Mouse (Mus musculus) liver, embryonic 11.5 days (tissue): ENCODE data around the gene Ppp3ca. TPM values are rescaled to one million over a fixed set of nuclear protein-coding genes. Genes with fewer than 3 reads are reported as not detected.

Experiments
- ATAC-seq: fragments of 200-750 bp; cut with Nextera tagmentation; replicated peaks from 2 replicates; pipeline ENCODE4 v1.8.0; 2017; ENCODE audit warnings: moderate number of reproducible peaks, mild to moderate bottlenecking, moderate TSS enrichment, moderate library complexity; ENCODE audit not compliant: low FRiP score
- DNase-seq: peaks from one replicate; pipeline ENCODE4 v3.0.0-alpha.2; 2017; ENCODE audit warnings: low spot score
- H3K27ac ChIP-seq: fragments of 300-500 bp; sonication (generic); 2 replicates; pipeline ENCODE4 v1.5.1; 2014; ENCODE audit warnings: mild to moderate bottlenecking, low read depth, low read length, control low read depth
- H3K27me3 ChIP-seq: fragments of 300-500 bp; sonication (generic); replicated peaks from 2 replicates; pipeline ENCODE4 v1.6.1; 2014; ENCODE audit warnings: low read length, mixed read lengths; ENCODE audit not compliant: control insufficient read depth, insufficient read depth
- H3K36me3 ChIP-seq: fragments of 300-500 bp; sonication (generic); 2 replicates; pipeline ENCODE4 v1.6.1; 2014; ENCODE audit warnings: mild to moderate bottlenecking, low read length, moderate library complexity, mixed read lengths; ENCODE audit not compliant: control insufficient read depth, insufficient read depth
- H3K4me1 ChIP-seq: fragments of 300-500 bp; sonication (generic); replicated peaks from 2 replicates; pipeline ENCODE4 v1.6.1; 2014; ENCODE audit warnings: low read length, mixed read lengths; ENCODE audit not compliant: control insufficient read depth, insufficient read depth
- H3K4me2 ChIP-seq: fragments of 300-500 bp; sonication (generic); 2 replicates; pipeline ENCODE4 v1.6.1; 2014; ENCODE audit warnings: mild to moderate bottlenecking, control low read depth, moderate library complexity
- H3K4me3 ChIP-seq: fragments of 300-500 bp; sonication (generic); 2 replicates; pipeline ENCODE4 v1.5.1; 2014; ENCODE audit warnings: low read depth, low read length, control low read depth
- H3K9ac ChIP-seq: fragments of 300-500 bp; sonication (generic); 2 replicates; pipeline ENCODE4 v1.6.1; 2014; ENCODE audit warnings: low read depth, low read length, control low read depth
- H3K9me3 ChIP-seq: fragments of 300-500 bp; sonication (generic); 2 replicates; pipeline ENCODE4 v1.6.1; 2016; ENCODE audit warnings: low read length, inconsistent platforms, mixed read lengths; ENCODE audit not compliant: control insufficient read depth
- WGBS: fragments of 180-500 bp; shearing (Covaris S2); extraction: QIAGEN DNeasy Blood & Tissue Kit; methylation state at CpG from one replicate; pipeline ENCODE4 v1.1.7; 2014; 5-methylcytosine and 5-hydroxymethylcytosine counted together
- microRNA-seq: library from miRNA; unstranded; fragments of <30 nt; microRNA quantifications from one replicate; pipeline ENCODE4, GENCODE M21; 2017; ENCODE audit warnings: borderline number of aligned reads
- polyA plus RNA-seq: library from polyadenylated mRNA; unstranded; fragments of >200 nt; fragmentation: Nextera tagmentation; extraction: Ambion mirVana; gene quantifications from 2 replicates; pipeline ENCODE4 v1.2.1, GENCODE M21; 2014

Gene Ppp3ca
- polyA plus RNA-seq, 1 experiment from 2014 or later, result 30.7 TPM

DNA sequence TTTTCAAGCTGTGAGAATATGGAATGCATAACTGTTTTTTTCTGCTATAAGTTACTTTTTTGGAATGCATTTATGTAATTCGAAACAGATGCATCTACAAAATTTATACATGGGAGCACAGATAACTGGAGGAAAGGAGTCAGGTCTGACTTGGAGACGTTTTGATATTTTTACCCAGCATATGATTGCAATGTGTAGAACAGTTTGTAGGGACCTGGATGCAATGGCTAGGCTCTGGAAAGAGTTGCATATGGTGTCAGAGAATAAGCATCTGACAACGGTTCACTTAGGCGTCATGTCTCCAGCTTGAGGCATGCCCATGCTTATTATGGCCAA, 311.6 kb downstream of the Ppp3ca start:
- Histone ChIP-seq H3K27me3 (no peaks in the 10 kb centered on the region), H3K27ac (no peak overlapping the region), H3K9ac (no peak overlapping the region), H3K36me3 (no peaks in the 10 kb centered on the region), H3K9me3 (no peaks in the 10 kb centered on the region), H3K4me1 (no peaks in the 10 kb centered on the region), H3K4me2 (no peak overlapping the region), H3K4me3 (no peak overlapping the region)
- WGBS, result 85% methylated on average over 4 of the region's 4 CpGs
- ATAC-seq, result no peak
- no peak for DNase-seq

DNA sequence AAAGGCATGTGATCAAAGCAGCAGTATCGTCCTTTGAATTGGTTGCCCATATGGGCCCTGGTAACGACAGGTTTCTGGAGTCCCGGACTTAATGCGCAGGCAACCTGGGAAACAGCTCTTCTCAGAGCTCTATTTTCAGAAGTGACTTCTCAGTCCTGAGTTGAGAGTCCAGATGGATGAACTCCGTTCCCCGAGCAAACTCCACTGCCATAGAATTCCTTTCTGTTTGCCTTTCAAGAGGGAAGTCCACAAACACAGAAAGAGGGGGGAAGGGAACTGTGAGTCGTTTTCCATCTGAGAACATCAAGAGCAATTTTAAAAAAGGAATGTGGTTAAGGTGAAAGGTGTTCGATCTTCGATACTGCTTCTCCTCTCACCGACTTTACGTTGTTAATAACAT, 312.1 kb downstream of the Ppp3ca start:
- no peak overlapping the region for H3K9ac ChIP-seq
- no peaks in the 10 kb centered on the region for H3K9me3 ChIP-seq
- no peaks in the 10 kb centered on the region for H3K36me3 ChIP-seq
- H3K27me3 ChIP-seq, result no peaks in the 10 kb centered on the region
- H3K4me1 ChIP-seq, result no peaks in the 10 kb centered on the region
- no peak overlapping the region for H3K4me3 ChIP-seq
- no peak for ATAC-seq
- H3K27ac ChIP-seq, result no peak overlapping the region
- DNase-seq, result no peak
- no peak overlapping the region for H3K4me2 ChIP-seq
- 83% methylated on average over 11 of the region's 11 CpGs for WGBS

DNA sequence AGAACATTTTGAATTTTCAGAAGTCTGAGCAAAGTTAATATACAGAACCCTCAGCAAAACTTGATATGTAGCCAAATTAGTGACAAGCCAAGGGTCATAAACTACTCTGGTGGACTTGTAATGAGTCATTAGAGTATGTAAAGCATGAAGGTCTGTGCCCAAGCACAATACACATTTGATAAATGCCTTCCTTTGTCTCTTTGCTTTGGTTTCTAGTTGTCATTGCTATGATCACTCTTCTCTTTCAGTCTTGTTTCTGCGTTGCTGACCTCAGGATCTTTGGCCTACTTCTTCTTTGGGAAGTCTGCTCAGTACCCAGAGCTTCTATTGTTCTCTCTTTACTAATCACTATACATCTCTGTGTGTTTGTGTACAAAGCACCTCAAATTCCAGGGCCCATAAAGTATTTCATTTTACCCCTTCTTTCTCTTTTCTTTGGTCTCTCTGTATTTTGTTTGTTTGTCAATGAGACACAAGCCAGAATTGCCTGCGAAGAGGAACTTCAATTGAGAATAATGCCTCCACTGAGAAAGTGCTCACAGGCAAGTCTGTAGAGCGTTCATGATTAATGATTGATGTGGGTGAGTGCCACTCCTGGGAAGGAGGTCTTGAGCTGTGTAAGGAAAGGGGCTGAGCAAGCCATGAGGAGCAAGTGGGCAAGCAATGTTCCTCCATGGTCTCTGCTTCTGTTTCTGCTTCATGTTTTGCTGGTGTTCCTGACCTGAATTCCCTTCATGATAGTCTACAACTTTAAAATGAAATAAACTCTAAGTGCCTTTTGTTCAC, 316.4 kb downstream of the Ppp3ca start:
- no peaks in the 10 kb centered on the region for H3K36me3 ChIP-seq
- no peak overlapping the region for H3K9ac ChIP-seq
- no peak overlapping the region for H3K27ac ChIP-seq
- DNase-seq, result no peak
- H3K27me3 ChIP-seq, result no peaks in the 10 kb centered on the region
- H3K4me2 ChIP-seq, result no peak overlapping the region
- H3K4me1 ChIP-seq, result no peaks in the 10 kb centered on the region
- 70% methylated on average over 3 of the region's 3 CpGs for WGBS
- no peak overlapping the region for H3K4me3 ChIP-seq
- no peak for ATAC-seq
- no peaks in the 10 kb centered on the region for H3K9me3 ChIP-seq

Small RNA genes lying within 50 kb of the gene (microRNA-seq; reads per million reads assigned to microRNA genes)
- not detected for gene Gm44327
